Mouse (Mus musculus) spleen, postnatal 36 days (tissue): ENCODE measurements around the gene Defa23.
"Not testable (repeated sequence)": the region's sequence is repeated elsewhere in the genome, so short reads cannot be mapped to it uniquely, and the experiment has no call there.

Source experiments
- DNase-seq, 2 experiments: peaks; one replicate each; pipeline ENCODE4 v3.0.0; 2022; ENCODE audit warnings: low spot score in 2 of 2, mixed read lengths in 1 of 2

The Defa23 gene

GRCm38 (mm10) chr8:21054747-21055146 is at the start of gene Defa23:
TSS of gene Defa23 (plus strand) at chr8:21055047.
- not testable (repeated sequence) for DNase-seq

- no peak for DNase-seq
Measured at GRCm38 (mm10) chr8:21006801-21007200, 48.0 kb upstream of the Defa23 start.

- DNase-seq, result not testable (repeated sequence)
Measured at GRCm38 (mm10) chr8:21008578-21008977, 46.3 kb upstream of the Defa23 start.

- not testable (repeated sequence) for DNase-seq
Measured at GRCm38 (mm10) chr8:21010548-21010947, 44.3 kb upstream of the Defa23 start.

DNA sequence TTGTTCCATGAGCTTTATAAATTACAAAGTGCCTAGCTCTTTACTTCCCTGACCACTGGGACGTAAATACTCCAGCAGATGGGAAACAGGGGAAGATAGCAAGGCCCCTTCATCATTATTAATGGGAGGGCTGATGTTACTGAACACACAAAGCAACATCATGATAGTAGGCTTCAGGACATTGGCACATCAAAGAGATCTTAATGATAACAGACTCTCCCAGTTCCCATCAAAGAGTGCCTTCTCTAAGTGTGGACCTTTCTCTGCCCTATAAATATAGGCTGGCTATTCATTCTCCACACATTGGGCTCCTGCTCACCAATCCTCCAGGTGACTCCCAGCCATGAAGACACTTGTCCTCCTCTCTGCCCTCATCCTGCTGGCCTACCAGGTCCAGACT is 29.6 kb upstream of the Defa23 start, which contains the start of gene Defa21:
TSS of gene Defa21 (plus strand) at position 301 of the 400 bp plus-strand sequence.
- DNase-seq, result not testable (repeated sequence)

GRCm38 (mm10) chr8:21064738-21065137 is 9.9 kb downstream of the Defa23 start, which contains the start of gene Defa35:
TSS of gene Defa35 (plus strand) at chr8:21065038.
- DNase-seq, result not testable (repeated sequence)

GRCm38 (mm10) chr8:21084142-21084541 is 29.3 kb downstream of the Defa23 start, which contains the start of gene Defa25:
TSS of gene Defa25 (plus strand) at chr8:21084442.
- DNase-seq, result not testable (repeated sequence)

GRCm38 (mm10) chr8:21093106-21093505 is 38.3 kb downstream of the Defa23 start:
- no peak for DNase-seq

DNA sequence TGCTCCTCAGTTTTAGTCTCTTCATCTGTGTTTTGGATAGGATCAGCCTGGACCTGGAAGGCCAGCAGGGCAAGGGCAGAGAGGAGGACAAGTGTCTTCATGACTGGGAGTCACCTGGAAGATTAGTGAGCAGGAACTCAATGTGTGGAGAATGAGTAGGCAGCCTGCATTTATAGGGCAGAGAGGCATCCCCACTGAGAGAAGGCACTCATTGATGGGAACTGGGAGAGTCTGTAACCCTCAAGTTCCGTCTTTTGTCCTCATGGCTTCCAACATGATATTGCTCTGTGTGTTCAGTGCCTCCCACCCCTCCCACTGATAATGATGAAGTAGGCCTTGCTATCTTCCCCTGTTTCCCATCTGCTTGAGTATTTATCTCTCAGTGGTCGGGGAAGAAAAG is 41.1 kb downstream of the Defa23 start, which contains the start of gene Gm14851:
TSS of gene Gm14851 (minus strand) at position 101 of the 400 bp plus-strand sequence.
- not testable (repeated sequence) for DNase-seq
